Mouse (Mus musculus) frontal cortex, postnatal 14 days (tissue): ENCODE results near the gene Gm49450.
"Not testable (repeated sequence)": the region's sequence is repeated elsewhere in the genome, so short reads cannot be mapped to it uniquely, and the experiment has no call there.

Source experiments
- DNase-seq, 2 experiments: peaks; one replicate each; pipeline ENCODE4 v3.0.0; 2022; ENCODE audit warnings: low spot score in 2 of 2

Gene Gm49450

DNA sequence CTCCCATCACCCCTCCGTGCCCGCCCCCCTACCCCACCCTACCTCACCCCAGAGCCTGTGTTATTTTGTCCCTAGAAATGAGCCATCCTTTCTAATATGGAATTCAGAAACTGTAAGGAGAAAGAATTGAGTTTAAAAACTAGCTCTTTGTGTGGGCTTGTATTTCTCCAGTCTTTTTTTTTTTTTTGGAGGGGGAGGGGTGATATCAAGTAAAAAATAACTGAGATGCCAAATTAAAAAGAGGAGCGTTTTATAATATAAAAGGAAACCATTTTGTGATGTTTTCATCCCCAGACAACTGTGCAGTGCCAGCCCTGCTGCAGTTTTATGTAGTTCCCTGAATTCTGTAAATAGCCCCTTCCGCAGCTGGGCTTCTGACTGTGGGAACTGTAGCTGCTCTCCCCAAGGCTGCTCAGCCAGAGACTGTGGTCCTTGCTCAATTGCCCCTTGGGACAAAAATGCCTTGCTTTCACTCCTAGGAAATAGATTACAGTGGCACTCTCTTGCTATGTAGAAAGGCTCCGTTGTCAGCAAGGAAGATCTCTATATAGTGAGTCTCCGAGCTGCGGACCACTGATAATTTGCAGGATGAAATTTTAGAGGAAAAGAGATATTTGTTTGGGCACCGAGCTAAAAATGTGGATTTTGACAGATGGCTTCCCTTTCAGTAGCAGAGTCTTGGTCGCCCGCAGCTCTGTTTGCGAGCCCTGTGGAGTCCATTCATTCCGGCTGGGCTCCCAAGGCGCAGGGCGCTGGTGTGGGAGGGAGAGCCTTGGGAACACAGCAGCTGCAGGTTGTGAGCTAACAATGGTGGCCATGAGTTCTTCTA is 1.3 kb upstream of the Gm49450 start:
- DNase-seq, result peak in 1 of 2 experiments; percentile 63

DNA sequence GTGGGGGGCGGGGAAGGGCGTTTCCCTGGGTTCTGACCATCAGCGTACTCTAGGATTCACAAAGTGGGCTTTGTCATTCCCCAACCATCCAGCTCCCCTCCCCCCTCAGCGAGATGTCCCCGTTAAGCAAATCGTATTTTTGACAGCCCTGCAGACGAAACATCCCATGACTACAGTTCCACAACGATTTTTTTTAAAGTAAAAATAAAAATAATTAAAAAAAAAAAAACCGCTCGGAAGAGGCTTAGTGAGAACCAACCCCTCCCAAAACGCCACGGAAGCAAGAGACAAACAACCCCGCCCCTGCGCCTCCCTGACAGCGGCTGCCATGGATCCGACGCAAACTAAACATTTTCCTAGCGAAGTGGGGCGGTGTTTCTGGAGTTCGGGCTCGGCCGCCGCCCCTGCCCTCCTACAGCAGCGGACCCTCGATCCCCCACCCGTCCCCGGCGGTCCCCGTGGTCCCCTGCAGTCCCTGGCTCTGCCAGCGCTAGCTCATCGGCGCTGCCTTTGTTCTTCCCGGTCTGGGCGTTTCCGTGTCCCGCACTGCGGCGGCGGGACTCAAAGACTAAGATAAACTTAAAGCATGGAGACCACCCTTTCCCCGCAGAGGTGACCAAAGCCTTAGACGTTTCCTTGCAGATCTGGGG is 475 bp downstream of the Gm49450 start:
- no peak for DNase-seq

DNA sequence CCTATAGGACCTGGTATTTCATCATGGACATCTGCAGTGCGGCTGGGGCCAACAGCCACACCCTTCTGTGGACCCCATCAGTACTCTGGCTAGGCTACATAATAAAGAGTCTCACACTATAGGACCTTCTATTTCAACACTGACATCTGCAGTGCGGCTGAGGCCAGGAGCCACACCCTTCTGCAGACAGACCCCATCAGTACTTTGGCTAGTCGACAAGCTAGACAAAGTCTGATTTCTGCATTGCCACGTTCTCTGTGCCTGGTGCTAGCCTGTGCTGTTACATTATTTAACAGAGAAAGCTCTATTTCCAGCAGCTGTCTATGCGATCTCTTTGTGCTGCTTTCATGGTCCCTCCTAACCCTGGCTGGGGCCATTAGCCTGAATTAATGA is 1.3 kb downstream of the Gm49450 start:
- DNase-seq, result no peak

DNA sequence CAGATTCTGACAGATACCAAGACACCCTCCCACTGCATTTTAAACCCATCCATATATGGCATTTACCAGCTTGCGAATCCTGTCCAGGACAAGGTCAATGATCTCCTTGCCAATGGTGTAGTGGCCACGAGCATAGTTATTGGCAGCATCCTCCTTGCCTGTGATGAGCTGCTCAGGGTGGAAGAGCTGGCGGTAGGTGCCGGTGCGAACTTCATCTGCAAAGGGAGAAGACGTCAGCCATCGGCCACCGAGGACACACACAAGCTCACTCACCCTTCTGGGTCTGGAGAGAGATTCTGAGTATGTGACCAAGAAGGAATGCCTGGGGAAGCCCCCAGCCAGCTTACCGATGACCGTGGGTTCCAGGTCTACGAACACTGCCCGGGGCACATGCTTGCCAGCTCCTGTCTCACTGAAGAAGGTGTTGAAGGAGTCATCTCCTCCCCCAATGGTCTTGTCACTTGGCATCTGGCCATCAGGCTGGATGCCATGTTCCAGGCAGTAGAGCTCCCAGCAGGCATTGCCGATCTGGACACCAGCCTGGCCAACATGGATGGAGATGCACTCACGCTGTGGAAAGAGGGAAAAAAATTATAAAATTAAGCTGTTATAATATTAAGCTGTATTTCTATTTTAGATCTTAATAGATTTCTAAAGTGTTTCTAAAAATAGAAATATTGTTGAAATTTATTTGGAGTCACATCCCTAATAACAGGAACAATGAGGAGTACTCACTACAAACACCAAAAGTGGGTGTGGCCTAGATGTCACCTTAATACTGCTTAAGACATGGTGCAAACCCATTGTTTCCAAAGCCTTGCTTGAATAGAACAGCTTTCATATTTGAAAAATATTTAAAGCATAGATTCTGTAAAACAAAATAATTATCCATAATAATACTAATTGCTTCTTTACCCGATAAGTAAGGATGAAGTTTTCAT is 2.0 kb downstream of the Gm49450 start:
- not testable (repeated sequence) for DNase-seq

DNA sequence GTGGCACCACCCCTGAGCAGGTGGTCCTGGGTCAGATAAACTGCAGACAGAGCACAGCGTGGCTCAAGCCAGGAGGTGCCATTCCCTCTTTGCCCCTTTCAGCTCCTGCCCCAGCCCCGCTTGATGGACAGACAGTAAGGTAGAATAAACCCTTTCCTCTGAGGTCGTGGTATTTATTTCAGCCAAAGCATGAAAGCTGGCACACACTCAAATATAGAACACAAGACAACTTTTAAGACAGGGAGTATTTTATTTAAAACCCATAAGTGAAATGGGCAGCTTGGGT is 3.8 kb downstream of the Gm49450 start:
- no peak for DNase-seq

DNA sequence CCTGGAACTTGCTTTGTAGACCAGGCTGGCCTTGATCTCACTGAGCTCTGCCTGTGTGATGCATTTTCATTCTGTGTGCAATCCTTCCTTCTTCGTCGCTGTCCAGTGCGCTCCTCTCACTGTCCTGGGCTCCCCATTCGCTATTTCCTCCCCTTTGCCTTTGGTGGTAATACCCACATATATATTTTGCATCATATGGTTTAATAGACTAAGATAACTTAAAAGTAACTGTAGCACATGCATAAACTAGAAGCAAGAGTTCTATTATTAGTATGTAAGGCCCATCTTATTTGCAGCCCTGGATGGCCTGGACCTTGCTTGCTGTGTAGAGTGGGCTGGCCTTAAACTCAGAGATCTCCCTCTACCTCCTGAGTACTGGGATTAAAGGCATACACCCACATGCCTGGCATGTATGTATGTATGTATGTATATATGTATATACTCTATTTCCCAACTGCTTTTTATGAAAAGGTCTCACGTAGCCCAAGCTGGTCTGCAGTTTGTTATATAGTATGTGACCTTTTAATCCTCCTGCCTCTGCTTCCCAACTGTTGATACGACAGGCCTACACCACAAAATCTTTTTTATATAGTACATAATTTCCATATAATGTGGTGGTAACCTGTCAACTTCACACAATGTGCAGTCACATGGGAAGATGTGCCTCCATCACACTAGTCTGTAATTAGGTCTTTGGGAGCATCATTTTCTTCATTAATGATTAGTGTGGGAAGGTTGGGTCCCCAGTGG is 4.3 kb downstream of the Gm49450 start:
- no peak for DNase-seq

DNA sequence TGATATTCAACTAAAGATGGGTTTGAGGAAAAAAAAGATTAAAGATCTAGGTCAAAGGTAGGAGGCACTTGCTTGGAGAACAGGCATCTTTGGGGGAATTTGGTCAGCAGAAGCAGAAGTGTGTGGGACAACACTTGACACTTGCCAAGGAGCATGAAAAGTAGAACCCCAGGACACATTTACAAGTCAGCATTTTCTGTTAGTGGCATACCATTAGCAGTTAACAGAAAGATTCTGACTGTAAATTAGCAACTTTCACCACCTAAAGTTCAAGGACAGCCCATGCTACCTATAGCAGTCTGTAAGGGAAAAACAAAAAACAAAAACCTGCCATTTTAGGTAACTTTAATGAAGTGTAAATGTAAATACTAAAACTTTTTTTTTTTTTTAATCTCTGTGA is 5.0 kb downstream of the Gm49450 start:
- DNase-seq, result no peak

DNA sequence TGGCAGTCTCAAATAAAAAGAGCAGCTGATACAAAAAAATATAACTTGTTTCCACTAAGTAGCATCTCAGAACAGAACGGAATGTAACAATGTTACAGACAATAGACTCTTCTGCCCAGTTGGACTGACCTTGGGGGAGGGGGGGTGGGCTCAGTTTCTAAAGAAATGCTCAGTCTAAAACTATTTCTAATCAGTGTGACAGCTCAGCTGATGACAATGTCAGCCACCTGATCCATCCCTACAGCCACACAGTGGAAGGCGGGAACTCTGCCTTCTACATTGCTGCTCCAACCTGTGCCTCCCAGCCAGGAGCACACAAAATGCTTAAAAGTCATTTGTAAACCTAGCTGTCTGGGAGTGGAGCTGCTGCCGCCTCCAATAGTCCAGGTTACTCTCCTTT is 5.5 kb downstream of the Gm49450 start:
- no peak for DNase-seq

DNA sequence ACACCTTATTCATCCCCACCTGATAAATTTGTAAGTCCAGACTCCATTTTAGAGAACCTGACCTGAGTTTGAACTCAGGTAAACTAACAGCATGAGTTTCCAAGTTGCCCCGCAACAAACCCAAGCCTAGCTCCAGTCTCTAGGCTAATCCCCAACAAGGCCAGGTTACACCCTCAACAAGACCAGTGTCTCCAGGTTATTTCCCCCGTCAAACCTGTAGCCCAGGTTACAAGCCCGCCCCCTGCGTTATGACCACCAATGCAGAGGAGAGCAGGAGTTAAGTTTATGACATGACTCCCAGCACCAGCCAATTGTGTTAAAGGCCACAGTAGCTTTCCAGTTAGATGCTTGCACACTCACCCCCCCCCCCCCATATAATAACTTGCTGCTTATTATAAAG is 10.2 kb downstream of the Gm49450 start:
- DNase-seq, result no peak

DNA sequence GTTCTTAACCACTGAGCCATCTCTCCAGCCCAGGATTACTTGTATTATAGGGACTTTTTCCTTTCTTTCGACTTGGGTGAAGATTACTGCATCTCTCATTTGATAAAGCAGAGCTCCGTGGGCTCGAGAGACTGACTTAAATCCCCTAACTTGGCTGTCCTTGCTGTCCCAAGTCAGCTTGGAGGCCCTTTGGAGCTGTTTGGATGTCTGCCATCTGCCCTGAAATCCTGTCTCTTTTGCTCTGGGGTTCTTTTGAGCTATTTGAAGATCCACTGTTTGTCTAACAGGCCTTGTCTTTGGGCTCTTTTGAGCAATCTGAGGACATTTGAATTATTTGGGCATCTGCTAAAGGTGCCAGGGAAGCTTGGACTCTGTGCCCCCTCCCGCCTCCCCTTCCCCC is 11.3 kb downstream of the Gm49450 start:
- no peak for DNase-seq

DNA sequence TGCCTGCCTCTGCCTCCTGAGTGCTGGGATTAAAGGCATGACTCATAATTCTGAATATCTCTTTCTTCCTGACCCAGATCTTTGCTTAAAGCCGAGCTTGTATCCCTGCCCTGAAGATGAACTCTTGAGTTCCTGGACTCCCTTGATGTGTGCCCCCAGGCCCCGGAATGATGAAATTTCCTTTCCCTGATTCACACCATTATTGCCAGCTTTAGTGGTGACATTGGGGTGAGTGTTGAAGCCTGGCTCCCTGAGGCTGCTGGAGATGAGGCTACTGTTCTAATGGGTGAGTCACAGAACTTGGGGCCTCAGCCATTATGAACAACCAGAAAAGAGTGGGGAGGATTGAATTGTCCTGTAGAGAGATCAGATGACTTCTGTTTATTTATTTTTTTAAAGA is 11.8 kb downstream of the Gm49450 start:
- no peak for DNase-seq

DNA sequence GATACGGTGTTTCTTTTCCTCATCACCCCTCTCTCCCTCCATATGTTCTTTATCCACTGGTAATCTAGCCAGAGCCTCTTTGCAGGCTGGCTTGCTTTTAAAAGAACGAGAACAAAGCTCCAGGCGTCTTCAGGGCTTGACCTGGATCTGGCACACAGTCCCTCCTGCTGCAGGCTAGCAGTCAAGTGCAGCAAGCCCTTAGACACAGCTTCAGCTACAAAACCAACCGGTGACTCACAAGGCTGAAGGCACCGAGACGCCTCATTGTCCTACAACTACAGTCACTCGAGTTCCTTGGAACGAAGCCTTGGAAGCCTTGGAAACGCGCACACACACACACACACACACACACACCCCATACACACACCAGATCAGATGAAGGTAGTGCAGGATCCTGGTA is 12.5 kb downstream of the Gm49450 start:
- DNase-seq, result no peak

DNA sequence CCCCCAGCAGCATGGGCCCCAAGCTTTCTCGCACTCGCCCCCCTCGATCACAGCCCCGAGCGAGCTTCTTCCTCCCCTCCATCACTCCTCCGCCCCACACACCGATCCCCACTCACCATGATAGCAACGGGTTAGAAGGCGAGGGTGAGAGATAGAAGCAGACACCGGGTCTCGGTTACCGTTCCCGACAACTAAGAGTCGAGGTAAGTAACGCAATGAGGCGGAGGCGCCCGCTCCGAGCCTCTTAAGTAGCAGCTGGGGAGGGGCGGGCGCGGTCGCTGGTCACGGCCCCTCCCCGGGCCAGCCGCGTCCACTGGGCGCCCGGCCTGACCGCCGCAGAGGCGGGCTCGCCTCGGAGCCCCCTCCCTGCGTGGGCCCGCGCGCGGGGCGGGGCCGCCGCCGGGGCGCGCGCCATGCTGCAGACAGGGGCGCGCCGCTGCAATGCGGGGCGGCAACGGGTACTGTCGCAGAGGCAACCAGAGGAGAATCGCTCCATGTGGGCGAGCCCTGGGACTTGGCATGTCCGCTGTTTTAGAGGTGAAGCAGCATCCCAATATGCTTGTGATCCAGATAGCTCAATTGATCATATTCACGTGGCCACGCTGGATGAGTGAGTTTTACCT is 19.0 kb downstream of the Gm49450 start, which contains the start of gene Tuba1b:
Gene Tuba1b, minus strand, starts transcription at position 349 of the 623 bp plus-strand sequence.
- peak; percentile 85 to 86 for DNase-seq

DNA sequence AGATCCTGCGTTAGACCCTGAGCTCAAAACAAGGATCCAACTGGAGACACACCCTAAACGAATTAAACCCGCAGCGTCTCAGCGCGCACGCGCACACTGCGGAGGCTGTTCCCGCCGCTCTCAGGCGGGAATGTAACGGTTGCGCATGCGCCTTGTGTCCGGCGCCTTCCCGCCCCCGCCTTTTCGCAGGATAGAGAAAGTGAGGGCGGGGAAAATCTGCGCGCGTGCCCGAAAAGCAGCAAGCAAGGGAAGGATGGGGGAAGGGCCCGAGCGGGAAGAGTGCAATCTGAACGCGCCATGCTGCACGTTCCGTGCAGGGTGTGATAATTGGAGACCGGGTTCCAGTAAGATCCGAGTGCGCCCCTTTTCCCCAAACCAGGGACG is 19.5 kb downstream of the Gm49450 start:
- DNase-seq, result peak; percentile 91 to 93

DNA sequence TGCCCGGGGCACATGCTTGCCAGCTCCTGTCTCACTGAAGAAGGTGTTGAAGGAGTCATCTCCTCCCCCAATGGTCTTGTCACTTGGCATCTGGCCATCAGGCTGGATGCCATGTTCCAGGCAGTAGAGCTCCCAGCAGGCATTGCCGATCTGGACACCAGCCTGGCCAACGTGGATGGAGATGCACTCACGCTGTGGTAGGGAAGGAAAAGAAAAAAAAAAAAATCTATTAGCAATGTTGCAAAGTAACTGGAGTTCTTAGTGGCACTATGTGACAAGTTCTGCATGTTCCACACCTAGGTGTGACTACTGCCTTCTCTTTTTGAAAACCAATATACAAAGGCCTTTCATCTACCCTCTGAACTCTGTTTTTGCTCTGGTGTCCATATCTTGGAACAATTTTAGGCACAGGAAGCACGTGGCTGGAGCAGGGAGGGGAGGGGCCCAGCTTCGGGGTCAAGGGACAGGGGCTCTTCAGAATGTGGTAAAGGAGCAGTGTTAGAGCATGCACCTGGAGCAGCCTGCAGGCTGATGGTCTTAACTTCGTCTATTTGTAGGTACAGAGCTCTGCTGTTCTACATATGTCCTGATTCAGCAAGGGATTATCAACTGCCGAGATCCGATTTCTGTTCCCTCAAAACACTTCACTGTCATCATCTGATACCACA is 20.2 kb downstream of the Gm49450 start:
- DNase-seq, result not testable (repeated sequence)

DNA sequence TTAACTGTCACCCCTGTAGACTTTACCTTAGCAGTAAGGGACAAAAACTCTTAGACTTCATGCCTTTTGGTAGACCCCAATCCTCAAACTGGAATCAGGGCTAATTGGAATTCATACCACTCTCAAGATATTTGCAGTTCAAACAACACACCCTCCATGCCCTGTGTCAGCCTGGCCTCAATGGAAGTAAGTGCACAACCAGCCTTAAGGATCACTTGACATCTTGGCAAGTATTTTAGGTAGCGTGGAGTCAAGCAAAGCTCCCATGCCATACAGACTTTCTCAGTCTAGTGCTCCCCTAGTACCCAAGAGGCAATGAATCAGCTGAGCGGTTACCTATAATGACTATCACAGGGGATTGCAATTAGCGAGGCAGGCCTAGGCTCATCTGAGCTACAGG is 22.4 kb downstream of the Gm49450 start:
- DNase-seq, result no peak

DNA sequence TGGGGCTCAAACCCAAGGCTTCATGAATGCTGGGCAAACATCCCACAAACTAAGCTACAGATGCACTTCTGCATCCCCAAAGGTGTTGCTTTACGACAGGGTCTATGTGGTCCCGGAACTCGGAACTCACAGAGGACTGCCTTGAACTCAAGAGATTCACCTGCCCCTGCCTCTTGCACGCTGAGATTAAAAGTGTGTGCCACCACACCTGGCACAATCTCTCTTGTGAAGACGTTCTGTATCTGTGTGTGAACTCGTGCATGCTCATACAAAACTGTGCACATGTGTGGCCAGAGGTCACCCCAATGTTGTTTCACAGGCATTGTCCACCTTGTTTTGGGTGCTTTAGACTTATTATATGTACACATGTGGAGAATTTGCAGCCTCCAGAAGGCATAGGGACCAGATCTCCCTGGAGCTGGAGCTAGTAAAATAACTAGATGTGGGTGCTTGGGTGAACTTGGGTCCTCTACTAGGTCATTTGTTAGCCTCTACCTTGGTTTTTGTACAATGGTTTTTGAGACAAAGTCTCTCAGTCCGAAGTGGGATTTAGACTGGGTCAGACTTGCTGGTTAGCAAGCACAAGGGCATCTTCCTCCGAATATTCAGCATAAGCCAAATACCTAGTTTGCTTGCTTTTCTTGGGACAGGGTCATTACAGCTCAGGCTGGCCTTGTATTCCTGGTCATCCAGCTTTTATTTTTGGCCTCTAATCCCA is 23.2 kb downstream of the Gm49450 start:
- DNase-seq, result no peak

DNA sequence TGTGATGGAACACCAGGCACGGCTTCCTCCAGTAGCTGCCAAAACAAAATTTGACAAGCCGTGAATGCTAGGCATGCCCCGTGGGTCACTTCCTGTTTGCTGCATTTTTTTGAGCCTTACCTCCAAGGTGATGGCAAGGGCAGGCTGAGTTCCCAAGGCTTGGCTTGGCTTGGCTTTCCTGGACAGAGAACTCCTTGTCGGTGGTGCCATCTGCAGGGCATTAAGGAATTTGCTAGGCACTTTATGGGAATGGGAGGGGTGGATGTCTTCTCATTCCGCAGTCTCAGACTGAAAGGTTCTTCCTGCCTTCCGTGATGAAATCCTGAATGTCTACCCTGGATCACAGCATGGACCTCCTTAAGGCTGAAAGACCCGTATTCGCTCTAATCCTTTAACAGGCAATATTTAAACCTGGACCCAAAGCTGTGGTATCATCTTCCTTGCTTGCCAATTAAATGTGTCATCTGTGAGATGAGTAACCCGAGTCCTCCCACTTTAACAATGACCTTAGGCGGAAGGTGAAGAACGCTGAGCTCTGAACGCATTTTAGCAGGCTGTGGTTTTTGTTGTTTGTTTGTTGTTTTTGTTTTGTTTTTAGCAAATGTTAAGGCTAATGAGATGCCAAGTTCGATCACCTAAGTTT is 24.6 kb downstream of the Gm49450 start:
- DNase-seq, result peak in 1 of 2 experiments; percentile 55

DNA sequence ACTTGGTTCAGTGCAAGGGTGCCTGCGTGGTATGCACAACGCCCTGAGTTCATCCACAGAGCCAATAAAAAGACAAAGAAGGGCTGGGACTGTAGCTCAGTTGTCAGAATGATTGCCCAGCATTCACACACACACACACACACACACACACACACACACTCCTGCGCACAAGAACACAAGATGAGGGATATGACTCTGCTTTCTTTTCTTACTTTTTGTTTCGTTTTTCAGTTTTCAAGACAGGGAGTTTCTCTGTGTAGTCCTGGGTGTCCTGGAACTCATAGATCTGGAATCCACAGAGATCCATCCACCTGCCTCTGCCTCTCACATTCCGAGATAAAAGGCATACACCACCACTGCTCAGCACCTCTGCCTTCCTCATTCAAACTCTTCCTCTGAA is 25.8 kb downstream of the Gm49450 start:
- no peak for DNase-seq

DNA sequence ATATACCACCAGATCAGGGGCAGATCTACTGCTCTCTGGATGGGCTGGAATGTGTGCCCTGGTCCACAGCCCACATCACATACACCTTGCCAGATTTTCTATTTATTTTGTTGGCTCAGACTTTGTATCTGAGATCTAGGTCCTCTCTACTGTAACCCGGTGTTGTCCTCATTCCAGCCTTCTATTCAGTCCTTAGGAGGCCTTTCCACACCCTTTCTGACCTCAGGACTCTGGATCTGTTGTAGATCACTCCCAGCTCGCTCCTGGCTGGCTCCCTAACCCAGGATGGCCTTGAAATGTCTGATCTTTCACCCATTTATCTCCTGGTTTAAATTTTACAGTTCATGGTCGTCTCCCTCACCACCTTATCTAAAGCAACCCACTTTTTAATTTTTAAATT is 28.7 kb downstream of the Gm49450 start:
- DNase-seq, result no peak
